ENCODE assay signal across 11 mouse cellular contexts in the genomic region with DNA sequence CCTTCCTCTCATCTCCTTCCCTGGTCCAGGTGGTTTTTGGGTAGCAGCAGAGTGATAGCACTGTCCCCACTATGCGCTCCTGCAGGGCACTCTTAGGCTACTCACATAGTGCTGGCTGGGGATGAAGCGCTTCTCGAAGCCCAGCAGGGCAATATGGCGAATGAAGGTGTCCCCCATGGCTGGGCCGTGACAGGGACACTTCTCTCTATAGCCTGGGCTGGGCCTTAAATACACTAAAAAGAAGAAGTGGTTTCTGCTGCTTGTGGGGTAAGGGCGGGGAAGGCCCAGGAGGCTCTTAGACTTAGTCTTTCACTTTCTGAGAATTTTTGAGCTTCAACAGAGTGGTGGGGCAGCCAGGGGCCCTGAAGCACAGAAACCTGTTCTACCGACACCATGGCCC. TPM values are rescaled to one million over a fixed set of nuclear protein-coding genes. Genes with fewer than 3 reads are reported as not detected.
DNase-seq lines count a peak whose midpoint lies in the region; ATAC-seq and TF ChIP-seq lines count a peak whose summit lies in the region.
"Had no signal": no experiment of that assay in that cellular context is flagged by ENCODE, and none has a peak within 500 bp of the region (broad histone marks: within the 10 kb centered on the region; RNA-seq: fewer than 3 reads in every experiment).

A gene (minus strand): TSS at position 235 of the 400 bp plus-strand sequence.

- TF ChIP-seq CTCF in G1E (IDR thresholded peaks at IDR 0.05; ENCODE audit: low read depth, low read length) = no peak

- no peaks in the 10 kb centered on the region for H3K36me3 ChIP-seq in heart, embryonic 13.5 days
- no peaks in the 10 kb centered on the region for H3K36me3 ChIP-seq in heart, embryonic 11.5 days (ENCODE audit: control insufficient read depth, insufficient read depth, low read length)
- H3K36me3 ChIP-seq in G1E (replicated peaks) = peaks cover 6% of the 10 kb centered on the region
- H3K36me3 ChIP-seq in limb, embryonic 10.5 days = no peaks in the 10 kb centered on the region

- no peak within 1 kb of the TSS for H3K4me3 ChIP-seq in heart, embryonic 13.5 days
- no peak within 1 kb of the TSS for H3K4me3 ChIP-seq in heart, embryonic 11.5 days (ENCODE audit: low read depth, low read length)
- peak within 1 kb of the TSS; percentile 57; the same call in 1 of the 2 replicates for H3K4me3 ChIP-seq in G1E (ENCODE audit: low read depth, low read length)
- no peak within 1 kb of the TSS for H3K4me3 ChIP-seq in limb, embryonic 10.5 days
- H3K4me3 ChIP-seq: myocyte had no signal

- peaks cover 53% of the 10 kb centered on the region for H3K4me1 ChIP-seq in heart, embryonic 13.5 days
- H3K4me1 ChIP-seq in heart, embryonic 11.5 days (ENCODE audit: control insufficient read depth, insufficient read depth, low read length) = peaks cover 28% of the 10 kb centered on the region
- peaks cover 68% of the 10 kb centered on the region for H3K4me1 ChIP-seq in G1E (ENCODE audit: insufficient read depth, low read depth, low read length)
- peaks cover 56% of the 10 kb centered on the region for H3K4me1 ChIP-seq in limb, embryonic 10.5 days

- no peak for ATAC-seq in heart, embryonic 13.5 days (ENCODE audit: extremely low read depth, insufficient number of reproducible peaks, low FRiP score, low TSS enrichment)
- ATAC-seq in heart, embryonic 11.5 days (replicated peaks; ENCODE audit: insufficient number of reproducible peaks, low FRiP score, low TSS enrichment) = no peak
- ATAC-seq in G1E (ENCODE audit: extremely low read depth, insufficient number of reproducible peaks, low FRiP score, poor library complexity, severe bottlenecking) = 0 out of 2 replicates have a peak, but pooled peaks have one; percentile 32
- peak; percentile 61 for ATAC-seq in monocyte, adult 5-6 weeks (replicated peaks; ENCODE audit: insufficient number of reproducible peaks, low FRiP score, low TSS enrichment, poor library complexity, severe bottlenecking)

- H3K27ac ChIP-seq in heart, embryonic 13.5 days (replicated peaks) = peak within 1 kb of the TSS; percentile 16
- H3K27ac ChIP-seq in heart, embryonic 11.5 days (ENCODE audit: low read depth, low read length) = no peak within 1 kb of the TSS
- H3K27ac ChIP-seq in limb, embryonic 10.5 days = peak within 1 kb of the TSS; percentile 50; the same call in 1 of the 2 replicates
- H3K27ac ChIP-seq: kidney, postnatal 0 days had no signal

- no peaks in the 10 kb centered on the region for H3K9me3 ChIP-seq in heart, embryonic 13.5 days
- H3K9me3 ChIP-seq in heart, embryonic 11.5 days (replicated peaks; ENCODE audit: control insufficient read depth, low read length) = no peaks in the 10 kb centered on the region
- no peaks in the 10 kb centered on the region for H3K9me3 ChIP-seq in G1E (replicated peaks)
- no peaks in the 10 kb centered on the region for H3K9me3 ChIP-seq in limb, embryonic 10.5 days (replicated peaks)

- 83% methylated on average over 7 of the region's 7 CpGs for WGBS in heart, embryonic 13.5 days
- 79% methylated on average over 7 of the region's 7 CpGs for WGBS in heart, embryonic 11.5 days (ENCODE audit: insufficient replicate concordance)
- 87% methylated on average over 7 of the region's 7 CpGs for WGBS in limb, embryonic 10.5 days

- no peaks in the 10 kb centered on the region for H3K27me3 ChIP-seq in heart, embryonic 13.5 days (replicated peaks)
- no peaks in the 10 kb centered on the region for H3K27me3 ChIP-seq in heart, embryonic 11.5 days (ENCODE audit: control insufficient read depth, insufficient read depth, low read length)
- H3K27me3 ChIP-seq in G1E (ENCODE audit: insufficient read depth, low read length) = peaks cover 8% of the 10 kb centered on the region
- no peaks in the 10 kb centered on the region for H3K27me3 ChIP-seq in limb, embryonic 10.5 days (ENCODE audit: low read depth, poor library complexity, severe bottlenecking)

- H3K4me2 ChIP-seq in heart, embryonic 13.5 days = no peak within 1 kb of the TSS
- H3K4me2 ChIP-seq in heart, embryonic 11.5 days = no peak within 1 kb of the TSS

- peak within 1 kb of the TSS; percentile 64; the same call in 1 of the 2 replicates for H3K9ac ChIP-seq in heart, embryonic 13.5 days
- no peak within 1 kb of the TSS for H3K9ac ChIP-seq in heart, embryonic 11.5 days (ENCODE audit: low read depth, low read length)

- peak; percentile 73 for DNase-seq in G1E (ENCODE audit: low spot score)
- no peak for DNase-seq in limb, embryonic 10.5 days (ENCODE audit: low spot score)
- no peak for DNase-seq in kidney, postnatal 25 days
- DNase-seq in cerebellum, adult 9-10 months = no peak
- no peak for DNase-seq in gastrocnemius, adult 8-10 months (ENCODE audit: low spot score in 2 of 2)
- DNase-seq: thymus, adult 18-20 months had no signal

RNA-seq across cellular contexts. Expression of the gene that starts here (rescaled TPM):
- polyA plus RNA-seq in heart, embryonic 13.5 days (2015; fragmentation: Nextera tagmentation; extraction: Ambion mirVana) = 2.7 and 3.1 TPM in 2 replicates
- polyA plus RNA-seq in heart, embryonic 11.5 days (2014; fragmentation: Nextera tagmentation; extraction: Ambion mirVana) = 1.8 and 2.2 TPM in 2 replicates
- total RNA-seq in G1E (2014; fragmentation: Nextera tagmentation) = 20.7 and 22.0 TPM in 2 replicates
- total RNA-seq in G1E (2017) = 2.0 and 3.0 TPM in 2 replicates
- polyA plus RNA-seq in G1E (2012) = 27.8 and 29.9 TPM in 2 replicates
- 1.5 and 1.7 TPM in 2 replicates for polyA plus RNA-seq in limb, embryonic 10.5 days (2016; fragmentation: Nextera tagmentation; extraction: Ambion mirVana)
- 101 to 207 TPM (median 172 TPM) in 3 replicates for total RNA-seq in monocyte, adult 5-6 weeks (2017)
- total RNA-seq in gastrocnemius, adult 8-10 months (2022) = 1 to 10 TPM in 2 of 4 experiments, under 1 TPM in 2; 0.65 to 1.5 (median 0.94) TPM

Comparison
In these comparisons a context has a peak if more than half of its experiments do, and no peak if none do; other contexts are left out.
1. ATAC-seq: peak in G1E (single experiment) and monocyte, adult 5-6 weeks (single experiment); none in heart, embryonic 13.5 days (single experiment) and heart, embryonic 11.5 days (single experiment).